In the genomic region with DNA sequence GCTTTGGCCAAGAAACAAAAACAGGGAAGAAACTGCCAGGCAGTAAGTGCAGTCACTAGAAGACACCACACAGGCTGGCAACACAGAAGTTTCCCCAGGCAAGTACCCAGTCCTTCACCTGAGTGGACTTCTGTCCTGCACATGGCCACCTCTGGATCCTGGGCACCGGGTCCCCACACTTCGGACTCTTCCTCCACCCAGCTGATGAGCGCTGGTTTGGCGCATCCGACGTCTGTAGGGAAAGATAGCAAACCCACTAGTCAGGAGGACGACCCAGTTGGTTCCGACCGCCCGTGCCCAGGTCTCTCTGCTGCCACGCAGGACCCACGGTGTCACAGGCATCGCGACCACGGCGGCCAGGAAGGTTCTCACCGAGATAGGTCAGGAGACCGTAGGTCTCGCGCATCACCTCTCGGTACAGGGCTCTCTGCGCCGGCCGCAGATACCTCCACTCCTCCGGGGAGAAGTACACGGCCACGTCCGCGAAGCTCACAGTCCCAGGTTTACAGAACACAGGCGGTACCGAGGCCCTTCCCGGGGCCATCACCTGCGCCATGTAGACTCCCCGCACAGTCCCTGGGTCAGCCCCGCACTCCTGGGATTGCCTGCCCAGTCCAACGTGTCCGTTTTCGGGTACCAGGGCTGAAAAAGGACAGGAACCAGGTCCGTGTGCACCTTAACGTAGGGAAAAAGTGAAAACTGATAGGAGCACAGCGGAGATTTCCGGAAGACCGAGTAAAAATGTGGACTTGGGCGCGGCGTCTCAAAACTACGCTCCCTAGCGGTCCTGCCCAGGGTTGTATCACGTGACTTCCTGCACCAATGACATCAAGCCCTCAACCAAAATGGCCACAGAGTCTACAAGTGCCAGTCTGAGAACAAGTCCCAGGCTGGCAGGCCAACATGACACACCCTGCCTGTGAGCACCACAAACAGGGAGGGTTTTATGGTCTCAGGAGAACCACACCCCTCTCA, we compare ENCODE assay signal across 7 mouse cellular contexts. TPM values are rescaled to one million over a fixed set of nuclear protein-coding genes. Genes with fewer than 3 reads are reported as not detected.
DNase-seq lines count a peak whose midpoint lies in the region; ATAC-seq and TF ChIP-seq lines count a peak whose summit lies in the region.
"Not testable (repeated sequence)": the region's sequence is repeated elsewhere in the genome, so short reads cannot be mapped to it uniquely, and the experiment has no call there.

Gene Zfp747, minus strand, starts transcription at position 780 of the 975 bp plus-strand sequence.

- not testable (repeated sequence) for H3K27me3 ChIP-seq in embryonic facial prominence, embryonic 12.5 days; kidney, adult 2 months (replicated peaks; ENCODE audit: control insufficient read depth, insufficient read depth, low read length); limb, embryonic 12.5 days; midbrain, embryonic 15.5 days (replicated peaks); spleen, adult 2 months (ENCODE audit: control insufficient read depth, insufficient read depth, low read length)

- DNase-seq in adrenal gland, postnatal 25 days: peak; percentile 90
- peak; percentile 97 to 98 for DNase-seq in heart, adult 18-20 months
- DNase-seq in kidney, adult 2 months: peak; percentile 98
- peak; percentile 91 to 95 for DNase-seq in spleen, adult 2 months (ENCODE audit: low read depth in 1 of 2, low spot score in 2 of 2)

- TF ChIP-seq POLR2A in kidney, adult 2 months (IDR thresholded peaks at IDR 0.05; ENCODE audit: low read depth, low read length): peak; percentile 58
- peak; percentile 53 for TF ChIP-seq POLR2A in spleen, adult 2 months (IDR thresholded peaks at IDR 0.05; ENCODE audit: low read depth, low read length)

- 2% methylated on average over 49 of the region's 49 CpGs for WGBS in embryonic facial prominence, embryonic 12.5 days
- 1% methylated on average over 49 of the region's 49 CpGs for WGBS in kidney, adult 2 months
- WGBS in limb, embryonic 12.5 days: 2% methylated on average over 49 of the region's 49 CpGs
- 2% methylated on average over 49 of the region's 49 CpGs for WGBS in midbrain, embryonic 15.5 days
- 2% methylated on average over 49 of the region's 49 CpGs for WGBS in spleen, adult 2 months

- H3K4me3 ChIP-seq in embryonic facial prominence, embryonic 12.5 days: peak within 1 kb of the TSS; percentile 70
- H3K4me3 ChIP-seq in kidney, adult 2 months (ENCODE audit: insufficient read depth, low read depth, low read length): peak within 1 kb of the TSS; percentile 64
- peak within 1 kb of the TSS; percentile 69 for H3K4me3 ChIP-seq in limb, embryonic 12.5 days (replicated peaks)
- peak within 1 kb of the TSS; percentile 56 for H3K4me3 ChIP-seq in midbrain, embryonic 15.5 days
- H3K4me3 ChIP-seq in spleen, adult 2 months (ENCODE audit: extremely low read depth, insufficient read depth, insufficient read length): peak within 1 kb of the TSS; percentile 87

- H3K27ac ChIP-seq in embryonic facial prominence, embryonic 12.5 days: peak within 1 kb of the TSS; percentile 50; the same call in 1 of the 2 replicates
- not testable (repeated sequence) for H3K27ac ChIP-seq in kidney, adult 2 months (ENCODE audit: insufficient read depth, low read depth, low read length)
- H3K27ac ChIP-seq in limb, embryonic 12.5 days: 0 out of 2 replicates have a peak within 1 kb of the TSS, but pooled peaks have one; percentile 64
- peak within 1 kb of the TSS; percentile 74 for H3K27ac ChIP-seq in midbrain, embryonic 15.5 days
- peak within 1 kb of the TSS; percentile 84 for H3K27ac ChIP-seq in spleen, adult 2 months (ENCODE audit: insufficient read depth, low read length)

- H3K36me3 ChIP-seq in embryonic facial prominence, embryonic 12.5 days: peaks cover 15% of the 10 kb centered on the region
- not testable (repeated sequence) for H3K36me3 ChIP-seq in kidney, adult 2 months (ENCODE audit: control insufficient read depth, insufficient read depth, low read length); midbrain, embryonic 15.5 days (replicated peaks); spleen, adult 2 months (ENCODE audit: control insufficient read depth, insufficient read depth, low read length)
- peaks cover 15% of the 10 kb centered on the region for H3K36me3 ChIP-seq in limb, embryonic 12.5 days

- peak; percentile 68 for TF ChIP-seq CTCF in kidney, adult 2 months (conservative IDR thresholded peaks at IDR 0.05; ENCODE audit: insufficient read depth, insufficient read length, low read depth, low read length)
- TF ChIP-seq CTCF in spleen, adult 2 months (IDR thresholded peaks at IDR 0.05; ENCODE audit: extremely low read depth, insufficient read depth, insufficient read length, insufficient replicate concordance): peak; percentile 28; the same call in 1 of the 2 replicates

- not testable (repeated sequence) for H3K9me3 ChIP-seq in embryonic facial prominence, embryonic 12.5 days; limb, embryonic 12.5 days; midbrain, embryonic 15.5 days

- not testable (repeated sequence) for H3K4me1 ChIP-seq in embryonic facial prominence, embryonic 12.5 days; kidney, adult 2 months (ENCODE audit: control insufficient read depth, insufficient read depth, low read length); limb, embryonic 12.5 days (replicated peaks); midbrain, embryonic 15.5 days; spleen, adult 2 months (ENCODE audit: control insufficient read depth, insufficient read depth, insufficient read length)

- ATAC-seq in embryonic facial prominence, embryonic 12.5 days (ENCODE audit: insufficient number of reproducible peaks, insufficient read depth, low FRiP score, low TSS enrichment): peak; percentile 89
- ATAC-seq in limb, embryonic 12.5 days (ENCODE audit: insufficient number of reproducible peaks, insufficient read depth, low FRiP score, low TSS enrichment, low read depth): peak; percentile 91
- ATAC-seq in midbrain, embryonic 15.5 days (replicated peaks): peak; percentile 93

- H3K9ac ChIP-seq in embryonic facial prominence, embryonic 12.5 days: peak within 1 kb of the TSS; percentile 74
- peak within 1 kb of the TSS; percentile 77 for H3K9ac ChIP-seq in limb, embryonic 12.5 days (replicated peaks)
- H3K9ac ChIP-seq in midbrain, embryonic 15.5 days: peak within 1 kb of the TSS; percentile 53

- H3K4me2 ChIP-seq in embryonic facial prominence, embryonic 12.5 days (replicated peaks): peak within 1 kb of the TSS; percentile 65
- H3K4me2 ChIP-seq in limb, embryonic 12.5 days: peak within 1 kb of the TSS; percentile 74
- H3K4me2 ChIP-seq in midbrain, embryonic 15.5 days: peak within 1 kb of the TSS; percentile 71

RNA-seq across cellular contexts. Expression of gene Zfp747, which starts in this region (rescaled TPM):
- total RNA-seq in adrenal gland, postnatal 25 days (2021): 8.3 and 11.2 TPM in 2 replicates
- polyA plus RNA-seq in embryonic facial prominence, embryonic 12.5 days (2016; fragmentation: Nextera tagmentation; extraction: Ambion mirVana): 9.3 and 10.5 TPM in 2 replicates
- 1 to 10 TPM; 3.4 to 5.1 TPM for total RNA-seq in heart, adult 18-20 months (2021)
- polyA plus RNA-seq in kidney, adult 2 months (2012; rRNA removed): 6.5 and 7.2 TPM in 2 replicates
- 9.2 and 10.1 TPM in 2 replicates for polyA plus RNA-seq in limb, embryonic 12.5 days (2016; fragmentation: Nextera tagmentation; extraction: Ambion mirVana)
- 10.3 and 10.5 TPM in 2 replicates for polyA plus RNA-seq in midbrain, embryonic 15.5 days (2015; fragmentation: Nextera tagmentation; extraction: Ambion mirVana)
- 7.2 and 10.0 TPM in 2 replicates for polyA plus RNA-seq in spleen, adult 2 months (2012; rRNA removed)
